Mouse (Mus musculus) lung, postnatal 0 days (tissue): ENCODE results near the gene Rptor.

Source experiments
- CTCF ChIP-seq: IDR thresholded peaks from 2 replicates; pipeline ENCODE4 v1.5.1; 2016; ENCODE audit warnings: antibody characterized with exemption, mild to moderate bottlenecking
- EP300 ChIP-seq: IDR thresholded peaks from 2 replicates; pipeline ENCODE4 v1.6.1; 2016; ENCODE audit warnings: antibody characterized with exemption, mild to moderate bottlenecking, control low read depth

GRCm38 (mm10) chr11:119802947-119803346 lies 200.2 kb downstream of the Rptor start:
- no peak for TF ChIP-seq CTCF
- no peak for TF ChIP-seq EP300
